Mouse (Mus musculus) heart, adult 2 months (tissue): ENCODE measurements around the gene Mok.
A peak's percentile ranks its signal among the peaks of the same experiment; 100 is the strongest.

Experiments
- CTCF ChIP-seq: fragments of 200-600 bp; IDR thresholded peaks from 2 replicates; pipeline ENCODE4 v1.8.1; 2022; ENCODE audit warnings: antibody characterized with exemption, mild to moderate bottlenecking, moderate library complexity
- EP300 ChIP-seq: fragments of 200-500 bp; IDR thresholded peaks from 2 replicates; pipeline ENCODE4 v1.6.1; 2011; ENCODE audit warnings: low read depth, low read length, control low read depth; ENCODE audit not compliant: insufficient read depth
- POLR2A ChIP-seq: fragments of 200-500 bp; IDR thresholded peaks from 2 replicates; pipeline ENCODE4 v1.6.1; 2011; ENCODE audit warnings: mild to moderate bottlenecking, low read depth, low read length, control low read depth; ENCODE audit not compliant: insufficient read depth

GRCm38 (mm10) chr12:110806301-110806970 lies 34.3 kb downstream of the Mok start:
- TF ChIP-seq POLR2A (no peak), CTCF (peak; percentile 66), EP300 (no peak)
